Mouse (Mus musculus) E14TG2a.4 (cell line): ENCODE data around the gene Slc35e3.
"Not testable (repeated sequence)": the region's sequence is repeated elsewhere in the genome, so short reads cannot be mapped to it uniquely, and the experiment has no call there.

ENCODE experiments used
- H3K27me3 ChIP-seq: 2 replicates; pipeline ENCODE4 v1.6.1; 2014; ENCODE audit warnings: low read length, control low read depth; ENCODE audit not compliant: insufficient read depth
- H3K36me3 ChIP-seq: 2 replicates; pipeline ENCODE4 v1.6.1; 2014; ENCODE audit warnings: low read length, control low read depth; ENCODE audit not compliant: insufficient read depth
- H3K4me1 ChIP-seq: replicated peaks from 2 replicates; pipeline ENCODE4 v1.6.1; 2014; ENCODE audit warnings: low read depth, low read length, control low read depth
- H3K4me3 ChIP-seq: replicated peaks from 2 replicates; pipeline ENCODE4 v1.5.1; 2014; ENCODE audit warnings: mild to moderate bottlenecking, low read length
- H3K9me3 ChIP-seq: 2 replicates; pipeline ENCODE4 v1.6.1; 2014; ENCODE audit warnings: low read length, control low read depth
- CTCF ChIP-seq: conservative IDR thresholded peaks from 2 replicates; pipeline ENCODE4 v1.5.1; 2014; ENCODE audit warnings: low read length
- NANOG ChIP-seq: IDR thresholded peaks from 2 replicates; pipeline ENCODE4 v1.6.1; 2014; ENCODE audit warnings: borderline replicate concordance, low read length, mixed read lengths
- POU5F1 ChIP-seq: IDR thresholded peaks from 2 replicates; pipeline ENCODE4 v1.6.1; 2014; ENCODE audit warnings: low read length, borderline replicate concordance

Gene Slc35e3

DNA sequence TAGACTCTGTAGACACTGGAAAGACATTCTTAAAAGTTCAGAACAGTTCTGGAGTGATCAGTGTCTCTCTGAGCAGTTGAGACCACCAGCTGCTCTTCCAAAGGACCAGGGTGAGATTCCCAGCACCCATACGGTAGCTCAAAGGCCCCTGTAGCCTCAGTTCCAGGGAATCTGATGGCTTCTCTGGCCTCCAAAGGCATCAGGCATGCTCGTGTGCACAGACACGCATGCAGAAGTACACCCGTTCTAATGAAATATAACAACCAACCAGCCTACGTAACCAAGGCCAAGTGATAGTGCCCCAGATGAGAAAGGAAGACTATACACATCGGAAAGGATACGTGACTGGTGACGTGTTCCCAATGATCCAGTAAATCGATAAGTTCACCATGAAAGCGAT is 6.0 kb downstream of the Slc35e3 start:
- TF ChIP-seq NANOG (no peak), POU5F1 (no peak), CTCF (no peak)
- Histone ChIP-seq H3K9me3 (no peaks in the 10 kb centered on the region), H3K4me3 (no peak overlapping the region), H3K27me3 (no peaks in the 10 kb centered on the region), H3K36me3 (peaks cover 83% of the 10 kb centered on the region), H3K4me1 (peaks cover 46% of the 10 kb centered on the region)

DNA sequence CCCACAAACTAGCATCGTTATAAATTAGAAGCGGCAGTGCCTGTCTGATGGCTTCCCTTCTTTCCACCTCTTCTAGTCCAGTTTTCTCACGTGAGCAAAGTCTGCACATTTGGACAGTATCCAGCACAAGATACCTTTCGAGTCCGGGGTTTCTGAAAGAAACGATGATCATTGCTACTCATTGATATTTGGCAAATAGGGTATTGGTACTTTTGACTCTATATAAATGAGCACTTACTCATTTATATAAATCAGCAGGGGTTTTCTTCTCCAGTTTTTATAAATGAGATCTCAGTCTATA is 6.6 kb downstream of the Slc35e3 start:
- no peaks in the 10 kb centered on the region for H3K27me3 ChIP-seq
- no peak for TF ChIP-seq POU5F1
- no peak for TF ChIP-seq CTCF
- no peak for TF ChIP-seq NANOG

GRCm38 (mm10) chr10:117738928-117739647 is 7.1 kb downstream of the Slc35e3 start:
- no peak for TF ChIP-seq CTCF
- no peak for TF ChIP-seq POU5F1
- no peak for TF ChIP-seq NANOG
- Histone ChIP-seq H3K4me3 (no peak overlapping the region), H3K36me3 (peaks cover 78% of the 10 kb centered on the region), H3K27me3 (no peaks in the 10 kb centered on the region), H3K9me3 (no peaks in the 10 kb centered on the region), H3K4me1 (peaks cover 39% of the 10 kb centered on the region)

More for the DNA sequence above, 6.6 kb downstream of the Slc35e3 start:
- no peak overlapping the region for H3K4me3 ChIP-seq
- H3K4me1 ChIP-seq = peaks cover 41% of the 10 kb centered on the region
- peaks cover 83% of the 10 kb centered on the region for H3K36me3 ChIP-seq
- H3K9me3 ChIP-seq = no peaks in the 10 kb centered on the region

DNA sequence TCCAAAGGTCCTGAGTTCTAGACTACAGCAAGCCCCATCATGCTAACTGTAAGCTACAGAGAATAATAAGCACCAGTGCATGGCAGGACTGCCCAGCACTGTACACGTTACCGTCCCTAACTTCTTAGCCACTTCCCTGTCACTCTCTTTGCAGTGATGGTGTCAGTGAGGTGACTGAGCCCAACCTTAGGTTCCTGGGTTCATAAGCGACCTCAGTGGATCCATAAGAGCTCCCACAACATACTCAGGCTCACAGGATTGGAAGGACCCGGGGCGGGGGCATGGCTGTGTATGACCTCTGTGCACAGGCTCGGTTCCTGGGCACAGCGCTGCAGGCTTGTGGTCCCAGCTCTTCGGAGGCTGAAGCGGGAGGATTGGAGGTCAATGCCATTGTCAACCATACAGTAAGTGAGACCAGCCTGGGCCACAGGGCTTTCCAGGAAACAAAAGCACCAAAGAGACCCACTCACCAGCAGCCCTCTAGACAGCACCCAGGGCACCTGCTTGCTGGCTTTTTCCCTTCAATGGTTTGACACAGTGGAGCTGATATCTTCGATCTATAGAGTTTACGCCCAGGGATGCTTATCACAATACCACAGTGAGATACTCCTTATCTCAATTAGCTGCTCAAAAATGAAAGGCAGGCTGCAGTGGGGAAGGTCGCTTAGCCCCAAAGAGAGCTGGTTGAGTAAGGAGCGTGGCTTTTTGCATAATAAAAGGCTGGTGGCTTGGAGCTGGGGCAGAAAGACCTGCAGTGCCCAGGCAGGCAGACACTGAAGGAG is 7.8 kb downstream of the Slc35e3 start:
- Histone ChIP-seq H3K4me1 (peaks cover 38% of the 10 kb centered on the region), H3K4me3 (no peak overlapping the region), H3K36me3 (peaks cover 70% of the 10 kb centered on the region), H3K9me3 (no peaks in the 10 kb centered on the region), H3K27me3 (no peaks in the 10 kb centered on the region)
- TF ChIP-seq CTCF (no peak), POU5F1 (peak; percentile 61; the same call in 1 of the 2 replicates)

DNA sequence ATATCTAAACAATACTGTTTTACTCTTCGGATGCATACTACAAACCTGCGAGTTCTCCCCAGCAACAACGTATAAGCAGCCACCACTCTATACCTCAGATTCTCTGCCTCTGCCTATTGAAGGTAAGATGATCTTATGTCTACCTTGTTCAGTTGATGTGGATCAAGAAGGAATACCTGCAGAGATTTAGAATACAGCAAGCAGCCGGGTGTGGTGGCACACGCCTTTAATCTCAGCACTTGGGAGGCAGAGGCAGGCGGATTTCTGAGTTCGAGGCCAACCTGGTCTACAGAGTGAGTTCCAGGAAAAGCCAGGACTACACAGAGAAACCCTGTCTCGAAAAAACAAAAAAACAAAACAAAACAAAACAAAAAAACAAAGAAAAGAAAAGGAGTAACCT is 8.7 kb downstream of the Slc35e3 start:
- Histone ChIP-seq H3K4me1 (peaks cover 46% of the 10 kb centered on the region), H3K36me3 (peaks cover 62% of the 10 kb centered on the region)
- not testable (repeated sequence) for H3K9me3 ChIP-seq, H3K27me3 ChIP-seq, H3K4me3 ChIP-seq

- peaks cover 47% of the 10 kb centered on the region for H3K4me1 ChIP-seq
- TF ChIP-seq CTCF (no peak), POU5F1 (no peak), NANOG (no peak)
- H3K36me3 ChIP-seq = peaks cover 58% of the 10 kb centered on the region
- H3K27me3 ChIP-seq = no peaks in the 10 kb centered on the region
- no peak overlapping the region for H3K4me3 ChIP-seq
- H3K9me3 ChIP-seq = no peaks in the 10 kb centered on the region
Observed at GRCm38 (mm10) chr10:117737075-117737474, 9.1 kb downstream of the Slc35e3 start.

- H3K4me1 ChIP-seq = peaks cover 45% of the 10 kb centered on the region
- TF ChIP-seq POU5F1 = no peak
- TF ChIP-seq NANOG = no peak
- TF ChIP-seq CTCF = no peak
- H3K4me3 ChIP-seq = no peak overlapping the region
- no peaks in the 10 kb centered on the region for H3K9me3 ChIP-seq
- H3K36me3 ChIP-seq = peaks cover 57% of the 10 kb centered on the region
- H3K27me3 ChIP-seq = no peaks in the 10 kb centered on the region
Observed at GRCm38 (mm10) chr10:117736573-117736972, 9.6 kb downstream of the Slc35e3 start.

GRCm38 (mm10) chr10:117735396-117735795 is 10.8 kb downstream of the Slc35e3 start:
- H3K27me3 ChIP-seq, H3K4me3 ChIP-seq, H3K9me3 ChIP-seq: not testable (repeated sequence)
- Histone ChIP-seq H3K4me1 (peaks cover 42% of the 10 kb centered on the region), H3K36me3 (peaks cover 47% of the 10 kb centered on the region)

- not testable (repeated sequence) for H3K27me3 ChIP-seq, H3K9me3 ChIP-seq, H3K4me3 ChIP-seq
- peaks cover 44% of the 10 kb centered on the region for H3K4me1 ChIP-seq
- peaks cover 36% of the 10 kb centered on the region for H3K36me3 ChIP-seq
Observed at GRCm38 (mm10) chr10:117734104-117734852, 11.9 kb downstream of the Slc35e3 start.

DNA sequence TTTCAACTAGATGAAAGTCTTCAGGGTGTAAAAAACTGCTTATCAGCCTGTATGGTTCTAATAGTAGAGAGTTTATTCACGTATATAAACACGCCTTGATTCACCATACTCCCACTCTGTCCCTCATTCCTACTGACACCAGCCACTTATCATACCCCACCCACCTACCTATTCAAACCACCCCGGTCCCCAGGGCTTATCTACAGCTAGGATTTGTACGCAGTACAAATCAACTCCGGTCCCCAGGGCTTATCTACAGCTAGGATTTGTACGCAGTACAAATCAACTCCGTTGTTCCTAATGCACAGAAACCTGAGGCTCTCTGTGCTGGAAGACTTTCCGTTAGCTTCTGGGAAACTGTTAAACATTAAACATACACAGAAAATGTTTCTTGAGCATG is 12.5 kb downstream of the Slc35e3 start:
- not testable (repeated sequence) for H3K4me3 ChIP-seq, H3K9me3 ChIP-seq, H3K27me3 ChIP-seq
- Histone ChIP-seq H3K36me3 (peaks cover 29% of the 10 kb centered on the region), H3K4me1 (peaks cover 40% of the 10 kb centered on the region)
